Mouse (Mus musculus): ENCODE data around the gene Cast.

Gene Cast

GRCm38 (mm10) chr13:74695497-74696193 lies 113.0 kb downstream of the Cast start:
- DNase-seq = no peak
